Mouse (Mus musculus) kidney, embryonic 14.5 days (tissue): ENCODE results near the gene 1700122O11Rik. TPM values are rescaled to one million over a fixed set of nuclear protein-coding genes. Genes with fewer than 3 reads are reported as not detected.
A peak's percentile ranks its signal among the peaks of the same experiment; 100 is the strongest.

Experiments used
- ATAC-seq: fragments of 200-750 bp; cut with Nextera tagmentation; 2 replicates; pipeline ENCODE4 v1.8.0; 2017; ENCODE audit warnings: moderate number of reproducible peaks, mild to moderate bottlenecking, moderate TSS enrichment, moderate library complexity; ENCODE audit not compliant: low FRiP score, low TSS enrichment
- H3K27ac ChIP-seq: fragments of 300-500 bp; sonication (generic); 2 replicates; pipeline ENCODE4 v1.5.1; 2014; ENCODE audit warnings: low read depth, mild to moderate bottlenecking, low read length, moderate library complexity, mixed read lengths
- H3K27me3 ChIP-seq: fragments of 300-500 bp; sonication (generic); 2 replicates; pipeline ENCODE4 v1.6.1; 2014; ENCODE audit warnings: mild to moderate bottlenecking, low read length; ENCODE audit not compliant: control insufficient read depth, insufficient read depth
- H3K36me3 ChIP-seq: fragments of 300-500 bp; sonication (generic); 2 replicates; pipeline ENCODE4 v1.6.1; 2014; ENCODE audit warnings: low read length, mixed read lengths; ENCODE audit not compliant: control insufficient read depth, insufficient read depth
- H3K4me1 ChIP-seq: fragments of 300-500 bp; sonication (generic); 2 replicates; pipeline ENCODE4 v1.6.1; 2014; ENCODE audit warnings: low read length, mixed read lengths; ENCODE audit not compliant: control insufficient read depth, insufficient read depth
- H3K4me2 ChIP-seq: fragments of 300-500 bp; sonication (generic); replicated peaks from 2 replicates; pipeline ENCODE4 v1.6.1; 2014; ENCODE audit warnings: low read depth, mild to moderate bottlenecking, low read length
- H3K4me3 ChIP-seq: fragments of 300-500 bp; sonication (generic); 2 replicates; pipeline ENCODE4 v1.5.1; 2014; ENCODE audit warnings: mild to moderate bottlenecking, low read length
- H3K9ac ChIP-seq: fragments of 300-500 bp; sonication (generic); 2 replicates; pipeline ENCODE4 v1.6.1; 2014; ENCODE audit warnings: low read depth, mild to moderate bottlenecking, low read length, moderate library complexity
- H3K9me3 ChIP-seq: fragments of 300-500 bp; sonication (generic); 2 replicates; pipeline ENCODE4 v1.6.1; 2016; ENCODE audit warnings: low read length; ENCODE audit not compliant: control insufficient read depth
- WGBS: fragments of 180-500 bp; shearing (Covaris S2); extraction: QIAGEN DNeasy Blood & Tissue Kit; methylation state at CpG from one replicate; pipeline ENCODE4 v1.1.7; 2014; 5-methylcytosine and 5-hydroxymethylcytosine counted together
- polyA plus RNA-seq: library from polyadenylated mRNA; unstranded; fragments of >200 nt; fragmentation: Nextera tagmentation; extraction: Ambion mirVana; gene quantifications from 2 replicates; pipeline ENCODE4 v1.2.1, GENCODE M21; 2014

The 1700122O11Rik gene
- polyA plus RNA-seq, 1 experiment from 2014 or later, result not detected

DNA sequence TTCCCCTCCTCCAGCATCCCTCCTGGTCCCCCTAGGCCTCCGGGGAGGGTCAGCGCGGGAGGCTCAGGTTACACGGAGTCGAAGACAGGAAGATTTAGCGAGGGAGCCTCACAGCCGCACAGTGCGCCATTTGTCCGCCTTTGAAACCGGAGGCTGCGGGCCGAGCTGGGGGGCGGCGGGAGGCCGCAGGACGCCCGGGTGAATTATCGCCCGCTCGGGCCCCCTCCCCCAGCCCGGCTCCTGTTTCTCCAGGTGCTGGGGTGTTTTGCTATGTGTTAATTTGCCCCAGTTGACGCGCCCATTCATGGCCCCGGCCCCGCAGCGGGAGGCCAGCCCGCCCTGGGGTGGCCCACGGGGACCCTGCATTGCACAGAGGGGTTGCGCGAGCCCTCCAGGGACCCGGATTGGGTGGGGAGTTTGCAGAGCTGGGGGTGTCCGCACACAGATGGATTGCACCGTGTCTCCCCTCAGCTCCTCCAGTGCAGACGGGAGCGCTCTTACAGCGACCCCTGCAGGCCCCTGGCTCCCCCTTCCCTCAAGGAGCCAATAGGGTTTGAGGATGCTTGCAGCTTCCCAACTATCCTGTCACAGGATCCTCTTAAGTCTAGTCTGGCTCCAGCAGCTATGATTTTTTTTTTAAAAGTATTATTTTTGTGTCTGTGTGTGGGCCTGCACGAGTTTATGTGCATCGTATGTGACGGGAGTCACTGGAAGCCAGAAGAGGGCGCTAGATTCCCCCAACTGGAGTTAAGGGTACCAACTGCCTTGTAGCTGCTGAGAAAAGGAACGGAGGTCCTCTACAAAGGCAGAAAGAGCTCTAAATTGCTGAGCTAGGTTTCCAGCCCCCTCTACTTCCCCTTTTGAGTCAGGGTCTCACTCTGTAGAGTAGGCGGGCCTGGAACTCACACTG lies 6.3 kb downstream of the 1700122O11Rik start:
- Histone ChIP-seq H3K27me3 (0 out of 2 replicates have a peak, but pooled peaks cover 6% of the 10 kb centered on the region), H3K27ac (peak overlapping the region; percentile 73), H3K4me2 (peak overlapping the region; percentile 71), H3K36me3 (no peaks in the 10 kb centered on the region), H3K4me1 (peaks cover 29% of the 10 kb centered on the region), H3K9me3 (no peaks in the 10 kb centered on the region), H3K4me3 (peak overlapping the region; percentile 38), H3K9ac (peak overlapping the region; percentile 46; the same call in 1 of the 2 replicates)
- ATAC-seq, result peak; percentile 94
- 6% methylated on average over 42 of the region's 42 CpGs for WGBS

GRCm38 (mm10) chr17:48029241-48029640 lies 8.9 kb downstream of the 1700122O11Rik start:
- H3K27ac ChIP-seq, result no peak overlapping the region
- H3K4me2 ChIP-seq, result no peak overlapping the region
- H3K4me3 ChIP-seq, result no peak overlapping the region
- H3K27me3 ChIP-seq, result 0 out of 2 replicates have a peak, but pooled peaks cover 6% of the 10 kb centered on the region
- ATAC-seq, result no peak
- peaks cover 29% of the 10 kb centered on the region for H3K4me1 ChIP-seq
- no peaks in the 10 kb centered on the region for H3K9me3 ChIP-seq
- 26% methylated on average over 12 of the region's 12 CpGs for WGBS
- H3K36me3 ChIP-seq, result no peaks in the 10 kb centered on the region
- H3K9ac ChIP-seq, result no peak overlapping the region

DNA sequence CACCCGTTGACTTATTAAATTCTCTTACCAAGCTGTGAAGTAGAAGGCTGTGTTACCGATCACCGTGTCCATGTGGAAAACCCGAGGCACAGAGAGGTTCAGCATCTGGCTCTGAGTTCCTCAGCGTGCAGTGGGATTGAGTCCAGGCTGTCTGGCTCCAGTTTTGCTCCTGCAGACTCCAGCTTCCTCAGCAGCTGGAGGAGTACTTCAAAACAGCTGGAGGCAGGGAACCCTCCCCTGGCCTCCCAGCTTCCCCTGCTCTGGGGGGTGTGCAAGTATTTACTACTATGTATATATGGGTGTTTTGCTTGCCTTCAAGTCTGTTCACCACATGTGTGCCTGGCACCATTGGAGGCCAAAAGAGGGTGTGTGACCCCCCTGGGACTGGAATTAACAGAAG lies 9.8 kb downstream of the 1700122O11Rik start:
- no peak overlapping the region for H3K27ac ChIP-seq
- no peaks in the 10 kb centered on the region for H3K36me3 ChIP-seq
- no peaks in the 10 kb centered on the region for H3K9me3 ChIP-seq
- ATAC-seq, result no peak
- no peak overlapping the region for H3K9ac ChIP-seq
- no peak overlapping the region for H3K4me3 ChIP-seq
- no peak overlapping the region for H3K4me2 ChIP-seq
- H3K27me3 ChIP-seq, result peaks cover 9% of the 10 kb centered on the region; the same call in 1 of the 2 replicates
- H3K4me1 ChIP-seq, result peaks cover 24% of the 10 kb centered on the region
- WGBS, result 79% methylated on average over 5 of the region's 5 CpGs

DNA sequence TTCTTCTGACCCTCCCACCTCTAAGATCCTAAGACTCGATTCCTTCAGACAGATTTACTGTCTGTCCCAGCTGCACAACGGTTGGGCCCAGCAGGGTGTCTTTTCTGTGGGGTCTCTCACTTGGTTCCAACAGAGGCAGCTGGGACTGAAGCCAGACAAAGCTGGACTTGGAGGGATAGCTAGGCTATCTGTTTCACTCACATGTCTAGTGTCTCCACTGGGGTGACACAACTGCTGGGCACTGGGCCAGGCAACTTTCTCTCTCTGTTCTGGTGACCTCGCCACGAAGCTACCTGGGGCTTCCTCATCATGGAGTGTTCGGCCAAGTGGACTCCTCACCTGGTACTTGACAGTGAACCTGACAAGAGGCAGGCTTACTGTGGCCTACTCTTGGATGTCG lies 10.4 kb downstream of the 1700122O11Rik start:
- H3K27me3 ChIP-seq, result peaks cover 9% of the 10 kb centered on the region; the same call in 1 of the 2 replicates
- no peak overlapping the region for H3K4me3 ChIP-seq
- H3K4me1 ChIP-seq, result peaks cover 27% of the 10 kb centered on the region
- ATAC-seq, result no peak
- H3K9me3 ChIP-seq, result no peaks in the 10 kb centered on the region
- no peak overlapping the region for H3K27ac ChIP-seq
- no peak overlapping the region for H3K9ac ChIP-seq
- no peak overlapping the region for H3K4me2 ChIP-seq
- H3K36me3 ChIP-seq, result no peaks in the 10 kb centered on the region
- WGBS, result 55% methylated on average over 6 of the region's 6 CpGs

- no peak for ATAC-seq
- H3K9me3 ChIP-seq, result no peaks in the 10 kb centered on the region
- no peak overlapping the region for H3K27ac ChIP-seq
- no peak overlapping the region for H3K4me2 ChIP-seq
- WGBS, result 95% methylated on average over 5 of the region's 5 CpGs
- H3K36me3 ChIP-seq, result no peaks in the 10 kb centered on the region
- no peak overlapping the region for H3K4me3 ChIP-seq
- H3K27me3 ChIP-seq, result peaks cover 9% of the 10 kb centered on the region; the same call in 1 of the 2 replicates
- H3K4me1 ChIP-seq, result peaks cover 27% of the 10 kb centered on the region
- no peak overlapping the region for H3K9ac ChIP-seq
These were observed 11.1 kb downstream of the 1700122O11Rik start for GRCm38 (mm10) chr17:48027019-48027418.

- Histone ChIP-seq H3K27me3 (peaks cover 3% of the 10 kb centered on the region; the same call in 1 of the 2 replicates), H3K9ac (no peak overlapping the region), H3K27ac (no peak overlapping the region), H3K36me3 (no peaks in the 10 kb centered on the region), H3K4me2 (no peak overlapping the region), H3K4me3 (no peak overlapping the region), H3K4me1 (peaks cover 10% of the 10 kb centered on the region), H3K9me3 (no peaks in the 10 kb centered on the region)
- ATAC-seq, result no peak
- WGBS, result 59% methylated on average over 8 of the region's 8 CpGs
These were observed 14.0 kb downstream of the 1700122O11Rik start for GRCm38 (mm10) chr17:48024045-48024444.

- H3K4me2 ChIP-seq, result no peak overlapping the region
- peaks cover 8% of the 10 kb centered on the region for H3K4me1 ChIP-seq
- no peak overlapping the region for H3K27ac ChIP-seq
- no peak overlapping the region for H3K9ac ChIP-seq
- WGBS, result 21% methylated on average over 2 of the region's 2 CpGs
- H3K27me3 ChIP-seq, result peaks cover 5% of the 10 kb centered on the region; the same call in 1 of the 2 replicates
- no peak overlapping the region for H3K4me3 ChIP-seq
- no peaks in the 10 kb centered on the region for H3K36me3 ChIP-seq
- H3K9me3 ChIP-seq, result no peaks in the 10 kb centered on the region
- peak; percentile 51 for ATAC-seq
These were observed 18.5 kb downstream of the 1700122O11Rik start for GRCm38 (mm10) chr17:48019585-48019984.

DNA sequence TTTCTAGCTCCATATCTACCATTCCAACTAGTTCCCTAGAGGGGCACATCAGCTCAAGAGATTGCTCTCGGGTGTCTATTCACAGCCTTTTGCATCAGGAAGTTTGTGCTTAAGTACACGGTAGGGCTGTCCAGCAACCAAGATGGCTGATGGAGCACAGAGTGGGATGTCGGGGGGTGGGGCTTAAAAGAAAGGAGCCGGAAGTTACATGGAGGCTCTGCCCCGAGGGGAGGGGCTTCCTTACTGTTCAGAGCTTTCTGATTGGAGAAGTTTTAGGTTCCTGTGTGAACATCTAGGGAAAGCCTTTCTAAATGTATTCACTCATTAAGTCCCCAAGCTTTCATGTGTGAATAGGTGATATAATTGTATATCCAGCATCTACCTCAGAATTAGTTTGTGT lies 21.5 kb downstream of the 1700122O11Rik start:
- WGBS, result 82% methylated on average over 5 of the region's 5 CpGs
- Histone ChIP-seq H3K4me3 (no peak overlapping the region), H3K27me3 (peaks cover 2% of the 10 kb centered on the region; the same call in 1 of the 2 replicates), H3K27ac (no peak overlapping the region), H3K9me3 (no peaks in the 10 kb centered on the region), H3K36me3 (no peaks in the 10 kb centered on the region), H3K9ac (no peak overlapping the region), H3K4me2 (no peak overlapping the region), H3K4me1 (peaks cover 5% of the 10 kb centered on the region; the same call in 1 of the 2 replicates)
- ATAC-seq, result no peak

DNA sequence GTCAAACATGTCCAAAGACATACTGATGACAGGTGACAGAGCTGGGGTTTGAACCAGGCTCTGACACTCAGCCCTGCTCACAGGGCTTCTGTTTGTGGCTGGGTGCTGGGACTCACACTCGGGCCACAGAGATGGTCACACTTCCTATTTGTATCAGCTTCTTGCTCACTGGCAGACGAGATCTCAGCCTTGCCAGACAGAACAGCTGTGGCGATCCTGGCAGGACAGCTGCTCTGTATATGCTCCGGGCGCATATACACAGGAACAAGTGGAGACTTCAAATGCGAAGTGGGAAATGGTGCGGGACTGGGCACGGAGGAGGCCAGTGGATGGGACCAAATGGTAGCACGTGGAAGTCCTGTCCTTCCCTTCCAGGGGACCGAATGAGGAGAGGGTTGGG lies 25.5 kb downstream of the 1700122O11Rik start:
- Histone ChIP-seq H3K9ac (no peak overlapping the region), H3K36me3 (no peaks in the 10 kb centered on the region), H3K4me2 (no peak overlapping the region), H3K4me3 (no peak overlapping the region), H3K9me3 (no peaks in the 10 kb centered on the region), H3K4me1 (peaks cover 10% of the 10 kb centered on the region), H3K27ac (no peak overlapping the region), H3K27me3 (peaks cover 5% of the 10 kb centered on the region; the same call in 1 of the 2 replicates)
- no peak for ATAC-seq
- 52% methylated on average over 10 of the region's 10 CpGs for WGBS
